Mouse (Mus musculus) lung, adult 2 months (tissue): ENCODE results near the gene Tectb.

Experiments
- CTCF ChIP-seq: fragments of 200-500 bp; IDR thresholded peaks from 2 replicates; pipeline ENCODE4 v1.5.1; 2011; ENCODE audit warnings: mild to moderate bottlenecking, low read length, control low read depth; ENCODE audit not compliant: insufficient read depth
- POLR2A ChIP-seq: fragments of 200-500 bp; IDR thresholded peaks from 2 replicates; pipeline ENCODE4 v1.6.1; 2011; ENCODE audit warnings: low read depth, mild to moderate bottlenecking, control low read depth, low read length, borderline replicate concordance; ENCODE audit errors: extremely low read depth

- TF ChIP-seq CTCF: no peak
- TF ChIP-seq POLR2A: no peak
Measured at GRCm38 (mm10) chr19:55167741-55168140, 12.8 kb upstream of the Tectb start.
